Mouse (Mus musculus): ENCODE measurements around the gene Kri1. TPM values are rescaled to one million over a fixed set of nuclear protein-coding genes. Genes with fewer than 3 reads are reported as not detected.
"Not testable (repeated sequence)": the region's sequence is repeated elsewhere in the genome, so short reads cannot be mapped to it uniquely, and the experiment has no call there.

Kri1 gene
- total RNA-seq, 2 experiments from 2014 or later = 43.3 to 46.1 TPM

DNA sequence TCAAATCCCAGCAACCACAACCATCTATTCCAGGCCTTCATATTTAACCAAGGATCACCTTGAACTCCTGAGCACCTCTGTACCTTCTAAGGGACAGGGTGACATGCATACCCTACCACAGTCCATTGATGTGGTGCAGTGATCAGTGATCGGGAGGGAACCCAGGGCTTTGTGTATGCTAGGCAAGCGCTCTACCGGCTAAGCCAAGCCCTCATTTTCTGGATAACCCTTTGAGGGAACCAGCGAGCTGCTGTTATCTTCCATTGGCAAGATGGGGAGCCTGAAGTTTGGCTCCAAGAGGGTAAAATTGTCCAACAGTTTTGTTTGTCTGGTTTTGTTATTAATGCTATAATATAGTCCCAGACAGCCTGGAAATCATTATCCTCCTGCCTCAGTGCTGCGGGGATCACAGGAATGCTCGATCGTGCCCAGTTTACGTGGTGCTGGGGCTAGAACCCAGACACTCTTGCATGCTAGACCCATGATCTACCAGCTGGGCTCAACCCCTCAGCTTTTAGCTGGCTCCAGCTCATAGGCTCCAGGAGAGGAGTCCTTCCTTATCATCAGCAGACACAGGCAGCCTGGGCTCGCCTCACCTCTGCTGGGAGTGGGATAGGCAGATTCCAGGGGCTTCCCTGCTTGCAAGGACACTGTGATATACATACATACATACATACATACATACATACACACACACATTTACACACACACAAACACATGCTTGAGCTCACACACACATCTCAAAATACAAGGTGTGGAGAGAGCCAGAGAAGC, 26.8 kb upstream of the Kri1 start:
- intact Hi-C loops (cut with DNase I) = no loop called here
- no peak overlapping the region for H3K27ac ChIP-seq
- no peak for TF ChIP-seq CTCF (IDR thresholded peaks at IDR 0.05)
- DNase-seq (ENCODE audit: extremely low spot score in 1 of 2, low spot score in 2 of 2) = no peak
- no peak overlapping the region for H3K4me3 ChIP-seq

DNA sequence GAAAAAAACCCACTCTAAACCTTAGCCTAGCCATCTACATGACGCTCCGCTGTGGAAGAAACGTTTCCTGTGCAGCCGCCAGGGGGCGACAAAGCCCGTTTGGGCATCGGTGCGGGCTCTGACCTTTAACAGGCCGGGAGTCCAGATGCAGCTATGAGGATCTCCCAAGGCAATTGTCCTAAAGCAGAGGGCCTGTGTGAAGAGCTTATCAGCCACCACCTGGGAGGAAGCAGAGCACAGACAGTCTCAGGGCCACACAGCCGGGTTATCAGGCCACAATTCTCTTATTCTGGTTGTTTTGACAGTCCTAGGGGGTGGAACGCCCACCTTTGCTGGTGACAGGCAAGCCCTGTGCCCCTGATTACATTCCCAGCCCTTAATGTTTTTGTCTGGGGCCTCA, 25.6 kb upstream of the Kri1 start:
- H3K27ac ChIP-seq = no peak overlapping the region
- intact Hi-C loops (cut with DNase I) = loop anchor here (1.0 to 2.0 kb wide), 2 partner anchors 44 to 97 kb away; partner anchors contain the start of gene Qtrt1
- no peak overlapping the region for H3K4me3 ChIP-seq
- DNase-seq (ENCODE audit: extremely low spot score in 1 of 2, low spot score in 2 of 2) = peak; percentile 80 to 85
- peak; percentile 95 for TF ChIP-seq CTCF (IDR thresholded peaks at IDR 0.05)

DNA sequence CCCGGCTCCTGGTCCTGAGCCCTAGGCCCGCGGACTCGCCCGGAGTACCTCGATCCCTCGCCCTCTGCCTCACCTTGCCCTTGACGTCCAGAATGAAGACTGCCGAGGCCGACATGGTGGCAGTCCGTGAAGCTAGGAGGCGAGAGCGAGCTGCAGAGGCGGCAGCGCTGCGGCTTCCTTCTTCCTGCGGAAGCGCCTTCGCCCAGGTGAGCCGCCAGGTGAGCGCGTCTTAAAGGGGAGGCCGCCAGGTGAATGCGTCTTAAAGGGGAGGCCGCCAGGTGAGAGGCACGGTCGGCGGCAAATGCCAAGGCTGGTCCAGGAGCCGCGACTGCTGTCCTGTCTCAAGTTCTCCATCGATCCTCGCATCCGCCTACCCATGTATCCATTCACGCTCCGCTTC, 24.4 kb upstream of the Kri1 start, which contains the start of gene Ap1m2:
Gene Ap1m2 (minus strand): TSS at position 204 of the 400 bp plus-strand sequence.
- Histone ChIP-seq H3K27ac (no peak within 1 kb of the TSS), H3K4me3 (peak within 1 kb of the TSS; percentile 36)
- intact Hi-C loops (cut with DNase I) = loop anchor here (2.0 kb wide), 1 partner anchor 99 kb away; the partner anchor contains the start of gene Qtrt1
- TF ChIP-seq CTCF (IDR thresholded peaks at IDR 0.05) = no peak
- no peak for DNase-seq (ENCODE audit: extremely low spot score in 1 of 2, low spot score in 2 of 2)

DNA sequence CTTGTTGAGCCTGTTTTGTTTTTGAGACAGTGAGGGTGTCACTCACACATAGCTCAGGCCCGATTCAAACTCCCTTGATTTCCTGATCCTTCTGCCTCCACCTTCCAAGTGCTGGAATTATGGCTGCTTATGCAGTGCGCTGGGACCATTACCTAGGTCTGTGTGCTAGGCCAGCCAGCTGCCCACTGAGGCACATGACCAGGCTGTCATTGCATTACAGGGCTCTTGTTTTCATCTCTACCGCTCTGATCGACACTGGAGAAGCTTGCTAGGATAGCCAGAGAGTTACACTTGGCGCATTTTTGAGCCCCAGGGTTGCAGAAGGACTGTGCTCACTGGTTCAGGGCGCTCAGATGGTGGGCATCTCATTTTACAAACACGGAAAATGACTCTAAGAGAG, 23.9 kb upstream of the Kri1 start:
- Histone ChIP-seq H3K4me3 (peak overlapping the region; percentile 36), H3K27ac (no peak overlapping the region)
- no peak for TF ChIP-seq CTCF (IDR thresholded peaks at IDR 0.05)
- intact Hi-C loops (cut with DNase I) = loop anchor here (2.0 kb wide), 1 partner anchor 99 kb away; the partner anchor contains the start of gene Qtrt1
- no peak for DNase-seq (ENCODE audit: extremely low spot score in 1 of 2, low spot score in 2 of 2)

DNA sequence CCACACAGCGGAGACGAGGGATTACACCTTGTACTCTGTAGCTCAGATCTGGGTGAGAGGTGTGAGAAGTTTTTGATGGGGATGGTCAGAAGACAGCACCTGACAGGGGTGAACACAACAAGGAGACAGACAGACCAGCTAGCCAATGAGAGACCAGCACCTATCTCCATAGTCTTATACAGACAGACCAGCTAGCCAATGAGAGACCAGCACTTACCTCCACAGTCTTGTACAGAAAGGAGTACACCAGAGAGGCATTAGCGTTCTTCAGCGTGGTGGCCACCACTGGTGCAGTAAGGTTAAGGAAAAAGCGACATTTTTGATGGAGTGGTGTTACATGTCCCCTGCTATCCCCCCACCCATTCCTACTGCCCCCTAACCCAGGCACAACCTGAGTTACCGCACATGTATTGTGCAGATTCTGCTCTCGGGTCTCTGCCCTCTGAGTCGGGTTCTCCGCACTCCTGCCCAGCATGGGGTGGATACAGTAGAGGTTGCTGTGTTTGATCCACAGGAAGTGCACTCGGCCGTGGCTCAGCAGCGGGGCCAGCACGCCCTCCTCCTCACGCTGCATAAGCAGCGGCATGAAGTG, 21.5 kb upstream of the Kri1 start:
- no peak for TF ChIP-seq CTCF (IDR thresholded peaks at IDR 0.05)
- Histone ChIP-seq H3K27ac (no peak overlapping the region), H3K4me3 (no peak overlapping the region)
- no peak for DNase-seq (ENCODE audit: extremely low spot score in 1 of 2, low spot score in 2 of 2)
- intact Hi-C loops (cut with DNase I) = no loop called here

DNA sequence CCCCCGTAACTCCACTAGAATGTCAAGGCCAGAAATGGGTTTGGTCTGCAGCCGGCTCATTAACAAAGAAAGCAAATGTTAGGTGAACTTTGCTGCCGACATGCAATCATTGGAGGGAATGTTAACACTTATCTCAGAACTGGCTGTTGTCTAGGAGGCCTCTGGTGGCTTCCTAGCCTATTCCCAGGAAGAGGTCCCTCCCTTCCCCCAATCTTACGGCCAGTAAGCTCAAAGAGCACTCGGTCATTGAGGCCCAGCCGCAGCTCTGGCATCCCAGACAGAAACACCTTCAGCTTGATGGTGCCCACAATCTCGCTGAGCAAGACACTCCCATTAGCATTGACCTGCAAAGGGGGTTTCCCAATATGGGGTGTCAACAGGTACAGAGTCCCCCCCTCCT, 17.3 kb upstream of the Kri1 start:
- no peak for DNase-seq (ENCODE audit: extremely low spot score in 1 of 2, low spot score in 2 of 2)
- Histone ChIP-seq H3K27ac (no peak overlapping the region), H3K4me3 (no peak overlapping the region)
- intact Hi-C loops (cut with DNase I) = no loop called here
- TF ChIP-seq CTCF (IDR thresholded peaks at IDR 0.05) = no peak

DNA sequence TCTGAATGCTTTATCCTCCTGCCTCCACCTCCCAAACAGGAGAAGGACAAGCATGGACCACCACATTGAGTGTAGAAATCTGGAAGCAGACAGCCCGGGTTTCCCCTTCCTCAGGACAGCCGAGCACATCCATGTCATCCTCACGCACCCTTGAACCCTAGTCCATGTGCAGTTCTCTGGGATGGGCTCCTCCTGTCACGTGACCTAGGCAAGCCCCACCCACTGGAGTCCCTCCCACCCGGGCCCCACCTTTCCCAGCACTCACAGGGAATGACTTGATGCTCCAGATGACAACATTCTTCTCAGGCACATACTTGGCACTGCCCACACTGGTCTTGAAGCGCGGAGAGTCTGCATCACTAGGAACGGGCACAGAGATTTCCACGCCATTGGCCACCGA, 11.2 kb upstream of the Kri1 start:
- DNase-seq (ENCODE audit: extremely low spot score in 1 of 2, low spot score in 2 of 2) = no peak
- intact Hi-C loops (cut with DNase I) = no loop called here
- Histone ChIP-seq H3K27ac (no peak overlapping the region), H3K4me3 (no peak overlapping the region)
- TF ChIP-seq CTCF (IDR thresholded peaks at IDR 0.05) = no peak

DNA sequence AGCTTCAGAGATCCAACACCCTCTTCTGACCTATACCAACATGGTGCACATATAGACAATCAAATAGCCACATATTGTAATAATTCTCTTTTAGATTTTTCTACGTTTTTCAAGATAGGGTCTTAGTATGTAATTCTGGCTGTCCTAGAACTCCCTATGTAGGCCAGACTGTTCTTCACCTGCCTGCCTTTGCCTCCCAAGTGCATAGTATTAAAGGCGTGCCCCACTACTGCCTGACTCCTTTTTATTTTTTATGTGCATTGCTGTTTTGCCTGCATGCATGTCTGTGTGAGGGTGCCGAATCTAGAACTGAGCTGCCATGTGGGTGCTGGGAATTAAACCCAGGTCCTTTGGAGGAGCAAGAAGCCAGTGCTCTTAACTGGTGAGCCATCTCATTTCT, 4.5 kb upstream of the Kri1 start:
- no peak for DNase-seq (ENCODE audit: extremely low spot score in 1 of 2, low spot score in 2 of 2)
- TF ChIP-seq CTCF (IDR thresholded peaks at IDR 0.05) = no peak
- intact Hi-C loops (cut with DNase I) = loop anchor here (5.0 kb wide), 1 partner anchor 75 kb away; the partner anchor contains the start of gene Ilf3
- no peak overlapping the region for H3K27ac ChIP-seq
- H3K4me3 ChIP-seq = no peak overlapping the region

DNA sequence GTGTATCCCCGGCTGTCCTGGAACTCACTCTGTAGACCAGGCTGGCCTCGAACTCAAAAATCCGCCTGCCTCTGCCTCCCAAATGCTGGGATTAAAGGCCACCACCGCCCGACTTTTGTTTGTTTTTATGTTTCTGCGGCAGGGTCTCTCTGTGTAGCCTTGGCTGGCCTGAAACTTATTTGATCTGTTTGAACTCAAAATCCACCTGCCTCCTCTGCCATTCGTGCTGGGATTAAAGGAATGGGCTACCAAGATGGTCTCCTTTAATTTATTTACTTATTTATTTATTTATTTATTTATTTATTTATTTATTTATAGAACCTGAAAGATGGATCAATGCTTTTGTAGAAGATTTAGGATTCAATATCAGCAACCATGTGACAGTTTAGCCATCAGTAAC, 4.1 kb upstream of the Kri1 start:
- DNase-seq (ENCODE audit: extremely low spot score in 1 of 2, low spot score in 2 of 2); H3K27ac ChIP-seq: not testable (repeated sequence)
- H3K4me3 ChIP-seq = peak overlapping the region; percentile 45
- intact Hi-C loops (cut with DNase I) = loop anchor here (1.0 to 5.0 kb wide), 2 partner anchors 27 to 75 kb away; partner anchors contain the start of genes Atg4d and Ilf3

DNA sequence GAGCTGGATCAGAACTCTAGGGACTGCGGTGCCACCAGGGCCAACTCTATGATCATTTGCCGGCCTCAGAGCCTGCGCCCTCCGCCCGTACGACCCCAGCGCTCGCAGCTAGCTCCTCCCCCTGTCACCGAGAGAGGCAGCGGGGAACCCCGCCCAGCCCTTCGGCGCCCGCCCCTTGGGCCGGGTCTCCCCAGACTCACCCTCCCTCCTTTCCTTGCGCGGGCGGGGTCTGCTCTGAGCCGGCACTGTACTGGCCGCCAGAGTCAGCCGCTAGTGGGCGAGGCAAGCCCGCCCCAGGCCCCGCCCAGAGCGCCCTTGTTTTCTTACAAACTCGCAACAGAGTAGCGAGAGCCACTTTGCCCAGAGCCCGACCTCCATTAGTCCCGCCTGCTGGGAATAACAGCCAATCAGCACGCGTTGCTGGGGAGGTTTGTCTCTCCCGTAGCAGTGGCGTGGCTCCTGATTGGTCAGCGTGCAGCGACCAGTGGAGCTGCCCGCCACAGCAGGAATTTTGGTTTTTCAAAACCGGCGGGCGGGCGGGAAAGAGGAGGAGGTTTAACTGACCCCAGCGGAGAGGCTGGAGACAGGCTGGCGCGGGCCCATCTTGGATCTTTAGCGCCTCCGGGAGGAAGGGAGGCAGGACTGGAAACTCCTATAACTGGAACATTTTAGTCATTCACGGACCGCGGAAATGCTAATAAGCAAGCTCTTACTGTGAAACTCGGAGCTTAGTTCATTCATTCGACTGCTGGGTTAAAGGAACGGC, 3.4 kb upstream of the Kri1 start, which contains the start of gene Cdkn2d:
Gene Cdkn2d (minus strand): TSS at position 386 of the 766 bp plus-strand sequence.
- TF ChIP-seq CTCF (IDR thresholded peaks at IDR 0.05) = peak; percentile 35
- intact Hi-C loops (cut with DNase I) = loop anchor here (1.0 to 5.0 kb wide), 2 partner anchors 26 to 76 kb away; partner anchors contain the start of genes Atg4d and Ilf3
- DNase-seq (ENCODE audit: extremely low spot score in 1 of 2, low spot score in 2 of 2) = peak; percentile 99 to 100
- Histone ChIP-seq H3K27ac (peak within 1 kb of the TSS; percentile 95), H3K4me3 (peak within 1 kb of the TSS; percentile 86)

DNA sequence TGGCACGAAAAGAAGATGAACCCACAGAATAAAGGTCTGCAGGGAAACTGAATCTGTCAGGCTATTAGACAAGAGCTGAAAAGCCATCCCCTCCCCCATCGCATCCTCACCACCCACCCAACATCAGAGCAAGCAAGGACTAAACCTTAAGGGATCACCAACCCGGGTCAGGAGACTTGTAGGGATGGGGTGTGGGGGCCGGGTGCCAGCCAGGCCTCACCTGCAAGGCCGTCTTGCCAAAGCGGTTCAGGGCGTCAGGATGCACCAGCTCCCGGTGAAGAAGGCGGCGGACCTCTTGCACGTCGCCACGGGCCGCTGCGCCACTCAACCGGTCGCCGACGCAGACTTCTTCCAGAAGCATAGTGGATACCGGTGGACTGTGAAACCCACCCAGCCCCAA, 2.8 kb upstream of the Kri1 start:
- no peak for DNase-seq (ENCODE audit: extremely low spot score in 1 of 2, low spot score in 2 of 2)
- peak overlapping the region; percentile 95 for H3K27ac ChIP-seq
- peak overlapping the region; percentile 86 for H3K4me3 ChIP-seq
- no peak for TF ChIP-seq CTCF (IDR thresholded peaks at IDR 0.05)
- intact Hi-C loops (cut with DNase I) = loop anchor here (5.0 kb wide), 1 partner anchor 77 kb away; the partner anchor contains the start of gene Ilf3

All from left cerebral cortex, adult 2 months (tissue).